Mouse (Mus musculus) intestine, embryonic 14.5 days (tissue): ENCODE measurements around the gene Strada. TPM values are rescaled to one million over a fixed set of nuclear protein-coding genes. Genes with fewer than 3 reads are reported as not detected.

Experiments
- ATAC-seq: fragments of 200-750 bp; cut with Nextera tagmentation; replicated peaks from 2 replicates; pipeline ENCODE4 v1.8.0; 2017; ENCODE audit warnings: low read depth, moderate number of reproducible peaks, moderate TSS enrichment, moderate library complexity; ENCODE audit not compliant: low FRiP score, low TSS enrichment
- DNase-seq: peaks from one replicate; pipeline ENCODE4 v3.0.0-alpha.2; 2018; ENCODE audit warnings: low spot score
- H3K27ac ChIP-seq: fragments of 300-500 bp; sonication (generic); 2 replicates; pipeline ENCODE4 v1.5.1; 2014; ENCODE audit warnings: low read depth, mild to moderate bottlenecking, control low read depth
- H3K27me3 ChIP-seq: fragments of 300-500 bp; sonication (generic); replicated peaks from 2 replicates; pipeline ENCODE4 v1.6.1; 2014; ENCODE audit warnings: low read length, control low read depth; ENCODE audit not compliant: control insufficient read depth, insufficient read depth
- H3K36me3 ChIP-seq: fragments of 300-500 bp; sonication (generic); 2 replicates; pipeline ENCODE4 v1.6.1; 2014; ENCODE audit warnings: low read length, control low read depth; ENCODE audit not compliant: control insufficient read depth, insufficient read depth
- H3K4me1 ChIP-seq: fragments of 300-500 bp; sonication (generic); replicated peaks from 2 replicates; pipeline ENCODE4 v1.6.1; 2014; ENCODE audit warnings: low read length, control low read depth, mixed read lengths; ENCODE audit not compliant: control insufficient read depth, insufficient read depth
- H3K4me2 ChIP-seq: fragments of 300-500 bp; sonication (generic); 2 replicates; pipeline ENCODE4 v1.6.1; 2014; ENCODE audit warnings: low read length
- H3K4me3 ChIP-seq: fragments of 300-500 bp; sonication (generic); 2 replicates; pipeline ENCODE4 v1.5.1; 2014; ENCODE audit warnings: low read depth, low read length, control low read depth, mixed read lengths
- H3K9ac ChIP-seq: fragments of 300-500 bp; sonication (generic); 2 replicates; pipeline ENCODE4 v1.6.1; 2014; ENCODE audit warnings: mild to moderate bottlenecking, low read length
- H3K9me3 ChIP-seq: fragments of 300-500 bp; sonication (generic); 2 replicates; pipeline ENCODE4 v1.6.1; 2016; ENCODE audit warnings: low read length, control low read depth; ENCODE audit not compliant: control insufficient read depth
- WGBS: fragments of 180-500 bp; shearing (Covaris S2); extraction: QIAGEN DNeasy Blood & Tissue Kit; methylation state at CpG from one replicate; pipeline ENCODE4 v1.1.7; 2014; 5-methylcytosine and 5-hydroxymethylcytosine counted together
- polyA plus RNA-seq: library from polyadenylated mRNA; unstranded; fragments of >200 nt; fragmentation: Nextera tagmentation; extraction: Ambion mirVana; gene quantifications from 2 replicates; pipeline ENCODE4 v1.2.1, GENCODE M21; 2014

Strada gene
- polyA plus RNA-seq, 1 experiment from 2014 or later: 20.6 TPM

DNA sequence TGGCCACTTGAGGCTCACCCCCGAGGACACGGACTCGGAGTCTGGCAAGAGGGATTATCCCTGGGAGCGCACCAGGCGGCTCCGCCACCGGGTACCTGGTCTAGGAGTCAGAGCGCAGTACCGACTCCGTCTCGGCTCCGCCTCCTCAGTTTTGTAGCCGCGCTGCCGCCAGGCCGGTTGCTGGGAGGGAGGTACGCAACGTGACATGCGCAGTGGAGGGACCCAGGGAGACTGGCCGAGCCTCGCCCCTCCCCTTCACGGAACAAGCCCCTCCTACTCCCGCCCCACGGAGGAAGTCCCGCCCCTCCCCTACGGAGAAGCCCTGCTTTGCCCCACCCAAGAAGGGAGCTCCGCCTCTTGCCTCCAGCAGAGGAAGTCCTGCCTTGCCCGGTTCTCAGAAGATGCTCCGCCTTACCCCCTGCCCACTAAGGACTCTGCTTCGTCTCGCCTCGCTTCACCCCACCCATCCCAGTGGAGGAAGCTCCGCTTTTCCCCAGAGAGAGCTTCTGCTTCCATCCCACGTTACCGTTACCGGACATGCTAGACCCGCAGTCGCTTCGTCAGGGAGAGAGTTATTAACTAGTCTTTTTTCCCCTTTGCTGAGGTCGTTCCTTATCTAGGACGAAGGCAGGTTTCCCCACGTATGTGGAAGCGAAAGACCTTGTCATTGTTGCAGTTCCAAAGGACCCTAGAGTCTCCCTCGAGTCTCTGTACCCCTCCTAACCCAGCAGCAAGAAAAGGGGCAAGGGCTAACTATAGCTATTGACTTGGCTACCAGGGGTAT, 8.4 kb downstream of the Strada start:
- H3K36me3 ChIP-seq: peaks cover 23% of the 10 kb centered on the region
- H3K4me2 ChIP-seq: peak overlapping the region; percentile 61
- H3K9me3 ChIP-seq: no peaks in the 10 kb centered on the region
- WGBS: under 1% methylated on average over 43 of the region's 44 CpGs
- peaks cover 5% of the 10 kb centered on the region for H3K4me1 ChIP-seq
- H3K27me3 ChIP-seq: no peaks in the 10 kb centered on the region
- H3K9ac ChIP-seq: peak overlapping the region; percentile 64
- H3K27ac ChIP-seq: peak overlapping the region; percentile 81
- H3K4me3 ChIP-seq: peak overlapping the region; percentile 78
- ATAC-seq (peak; percentile 96), DNase-seq (peak; percentile 99)

DNA sequence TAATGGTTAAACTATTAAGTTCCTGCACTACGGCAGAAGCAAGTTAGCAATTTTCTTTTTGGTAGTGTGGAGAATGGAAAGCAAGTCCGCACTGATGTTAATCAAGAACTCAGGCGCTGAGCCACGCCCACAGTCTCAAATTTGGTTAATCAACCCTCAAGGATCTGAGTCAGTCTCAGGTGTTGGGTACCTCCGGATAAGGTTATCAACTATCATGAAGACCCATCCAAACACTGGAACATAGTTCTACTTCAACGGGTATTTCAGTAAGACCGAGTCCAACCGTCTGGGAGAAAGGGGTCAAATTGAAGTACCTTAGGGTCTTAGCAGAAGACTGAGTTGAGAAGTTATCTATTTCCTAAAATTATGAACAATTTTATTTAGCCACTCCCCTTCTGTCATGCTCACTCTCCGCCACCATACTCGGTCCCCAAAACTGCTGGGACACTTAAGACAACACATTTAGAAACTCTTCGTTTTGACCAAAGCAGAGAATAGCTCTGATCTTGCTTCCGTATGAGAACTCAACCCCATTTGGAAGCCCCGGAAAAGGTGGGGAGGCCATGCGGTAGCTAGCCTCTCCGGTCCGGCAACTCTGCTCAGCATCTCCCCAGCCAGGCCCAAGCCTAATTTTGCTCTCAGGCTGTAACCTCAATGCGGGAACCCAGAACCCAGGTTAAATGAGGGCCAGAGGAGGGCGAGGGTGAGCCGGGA, 9.2 kb downstream of the Strada start:
- Histone ChIP-seq H3K27me3 (no peaks in the 10 kb centered on the region), H3K9me3 (no peaks in the 10 kb centered on the region), H3K27ac (peak overlapping the region; percentile 77), H3K4me1 (peaks cover 5% of the 10 kb centered on the region), H3K36me3 (peaks cover 16% of the 10 kb centered on the region), H3K4me3 (peak overlapping the region; percentile 78), H3K4me2 (peak overlapping the region; percentile 61), H3K9ac (peak overlapping the region; percentile 64)
- WGBS: 9% methylated on average over 19 of the region's 19 CpGs
- no peak for DNase-seq
- ATAC-seq: no peak; the same call in 1 of the 2 replicates

DNA sequence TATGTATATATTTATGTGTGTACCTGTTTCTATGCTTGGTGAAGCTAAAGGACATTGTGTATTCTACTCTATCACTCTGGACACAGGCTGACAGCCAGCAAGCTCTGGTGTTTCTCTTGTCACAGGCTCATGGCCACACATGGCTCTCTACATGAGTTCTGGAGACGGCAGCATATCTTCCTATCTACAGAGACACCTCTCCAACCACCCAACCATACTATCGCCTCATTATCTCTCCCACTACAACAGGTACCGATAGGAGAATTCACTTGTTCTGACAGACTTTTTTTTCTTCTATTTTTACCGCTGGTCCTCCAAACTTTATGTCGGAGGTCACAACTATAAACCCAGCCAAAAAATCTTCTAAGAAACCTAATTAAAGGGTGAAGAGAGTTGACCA, 9.7 kb downstream of the Strada start:
- DNase-seq (no peak), ATAC-seq (no peak)
- H3K4me1 ChIP-seq: peaks cover 5% of the 10 kb centered on the region
- H3K27me3 ChIP-seq: no peaks in the 10 kb centered on the region
- no peaks in the 10 kb centered on the region for H3K9me3 ChIP-seq
- H3K4me3 ChIP-seq: peak overlapping the region; percentile 78
- H3K9ac ChIP-seq: peak overlapping the region; percentile 64; the same call in 1 of the 2 replicates
- 0 out of 2 replicates have a peak, but pooled peaks cover 10% of the 10 kb centered on the region for H3K36me3 ChIP-seq
- H3K4me2 ChIP-seq: peak overlapping the region; percentile 61
- 80% methylated on average over 5 of the region's 5 CpGs for WGBS
- no peak overlapping the region for H3K27ac ChIP-seq

DNA sequence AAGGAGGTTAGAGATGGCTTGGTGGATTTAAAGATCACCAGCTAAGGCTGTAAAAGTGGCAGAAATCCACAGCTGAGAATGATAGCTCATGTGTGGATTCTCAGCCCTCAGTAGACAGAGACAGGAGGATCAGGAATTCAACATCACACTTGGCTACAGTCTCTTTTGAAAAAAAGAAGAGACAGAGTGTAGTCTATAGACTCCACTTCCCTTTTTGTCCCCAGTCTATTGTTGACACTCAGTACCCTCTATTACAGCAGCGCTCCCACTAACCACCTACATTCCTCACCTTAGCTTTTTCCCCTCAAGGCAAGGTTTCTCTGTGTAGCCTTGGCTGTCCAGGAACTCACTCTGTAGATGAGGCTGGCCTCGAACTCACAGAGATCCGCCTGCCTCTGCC, 10.3 kb downstream of the Strada start:
- ATAC-seq (no peak), DNase-seq (no peak)
- Histone ChIP-seq H3K27me3 (no peaks in the 10 kb centered on the region), H3K36me3 (0 out of 2 replicates have a peak, but pooled peaks cover 9% of the 10 kb centered on the region), H3K4me3 (no peak overlapping the region), H3K4me1 (peaks cover 5% of the 10 kb centered on the region), H3K9ac (no peak overlapping the region), H3K9me3 (no peaks in the 10 kb centered on the region), H3K4me2 (no peak overlapping the region), H3K27ac (no peak overlapping the region)
- 96% methylated on average over 3 of the region's 3 CpGs for WGBS

DNA sequence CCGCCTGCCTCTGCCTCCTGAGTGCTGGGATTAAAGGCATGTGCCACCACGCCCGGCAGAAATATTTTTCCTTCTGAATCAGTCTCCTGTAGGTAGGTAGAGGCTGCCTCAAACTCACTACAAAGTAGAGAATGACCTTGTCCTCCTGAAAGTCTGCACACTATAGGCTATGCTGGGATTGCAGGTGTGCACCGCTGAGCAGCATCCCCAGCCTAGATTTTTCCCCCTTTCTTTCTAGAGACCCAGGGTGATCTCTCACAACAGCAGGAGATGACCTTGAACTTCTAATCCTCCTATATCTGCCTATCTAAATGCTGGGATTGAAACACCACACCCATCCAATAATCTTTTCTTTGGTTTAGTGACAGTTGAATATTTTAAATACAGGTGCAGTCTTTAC, 14.6 kb downstream of the Strada start:
- Histone ChIP-seq H3K27ac (no peak overlapping the region), H3K27me3 (no peaks in the 10 kb centered on the region), H3K4me1 (peaks cover 1% of the 10 kb centered on the region; the same call in 1 of the 2 replicates), H3K9ac (no peak overlapping the region), H3K4me3 (no peak overlapping the region), H3K9me3 (no peaks in the 10 kb centered on the region), H3K36me3 (0 out of 2 replicates have a peak, but pooled peaks cover 15% of the 10 kb centered on the region), H3K4me2 (no peak overlapping the region)
- ATAC-seq (no peak), DNase-seq (no peak)
- 97% methylated on average over 4 of the region's 4 CpGs for WGBS

DNA sequence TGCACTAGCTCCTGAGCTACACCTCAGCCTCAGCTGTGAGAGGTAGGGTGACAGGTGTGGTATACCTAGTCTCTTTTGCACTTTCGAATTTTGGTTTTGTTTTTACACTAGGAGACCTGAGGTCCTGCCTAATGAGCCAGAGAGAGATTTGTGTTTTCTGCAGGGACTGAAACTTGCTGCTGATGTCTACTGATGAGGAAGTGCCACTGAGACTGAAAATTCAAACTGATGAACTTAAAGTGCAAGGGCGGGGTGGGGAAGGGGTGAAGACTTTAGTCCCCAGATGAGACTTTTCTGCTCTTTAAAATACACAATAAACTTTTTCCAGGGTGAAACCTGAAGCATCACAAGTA, 21.5 kb downstream of the Strada start:
- H3K36me3 ChIP-seq: 0 out of 2 replicates have a peak, but pooled peaks cover 4% of the 10 kb centered on the region
- no peak for ATAC-seq
- H3K27me3 ChIP-seq: no peaks in the 10 kb centered on the region
- H3K9me3 ChIP-seq: no peaks in the 10 kb centered on the region
- H3K4me2 ChIP-seq: no peak overlapping the region
- H3K27ac ChIP-seq: no peak overlapping the region
- no peak overlapping the region for H3K9ac ChIP-seq
- 94% methylated on average over 2 of the region's 2 CpGs for WGBS
- H3K4me3 ChIP-seq: no peak overlapping the region
- no peaks in the 10 kb centered on the region for H3K4me1 ChIP-seq
- DNase-seq: no peak

DNA sequence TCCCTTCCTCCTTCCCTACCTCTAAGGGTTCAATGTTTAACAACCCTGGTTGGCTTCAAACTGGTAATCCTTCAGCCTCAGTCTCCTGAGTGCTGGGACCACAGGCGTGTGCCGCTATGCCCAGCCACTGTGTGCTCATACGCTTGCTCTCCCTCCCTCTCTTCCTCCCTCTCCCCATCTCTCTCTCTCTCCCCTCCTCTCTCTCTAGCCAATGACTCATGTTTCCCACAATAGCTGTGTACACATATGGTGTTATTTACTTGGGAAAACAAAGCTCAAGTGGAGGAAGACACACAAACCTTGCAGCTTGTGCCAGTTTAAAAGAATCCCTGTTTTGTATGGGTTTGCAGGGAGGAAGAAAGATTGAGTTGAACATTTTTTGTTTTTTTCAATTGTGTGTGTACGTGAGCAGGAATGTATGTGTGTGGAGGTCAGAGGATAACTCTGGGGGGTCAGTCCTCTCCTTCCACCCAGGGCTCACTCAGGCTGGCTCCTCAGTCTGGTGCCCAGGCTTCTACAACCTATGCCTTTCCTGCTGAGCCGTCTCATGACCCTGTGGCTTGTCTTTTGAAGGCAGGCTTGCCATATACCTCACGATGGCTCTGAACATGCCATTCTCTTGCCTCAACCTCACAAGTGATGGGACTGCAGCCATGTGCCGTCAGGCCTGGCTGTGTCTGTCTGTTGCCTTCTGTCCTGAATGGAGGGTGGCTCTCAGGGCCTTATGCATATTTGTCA, 22.1 kb downstream of the Strada start:
- Histone ChIP-seq H3K27ac (no peak overlapping the region), H3K27me3 (no peaks in the 10 kb centered on the region), H3K9ac (no peak overlapping the region), H3K4me2 (no peak overlapping the region), H3K4me1 (no peaks in the 10 kb centered on the region), H3K4me3 (no peak overlapping the region), H3K9me3 (no peaks in the 10 kb centered on the region), H3K36me3 (no peaks in the 10 kb centered on the region)
- DNase-seq (no peak), ATAC-seq (no peak)
- WGBS: 67% methylated on average over 7 of the region's 7 CpGs

GRCm38 (mm10) chr11:106178036-106178782, 23.8 kb downstream of the Strada start:
- no peaks in the 10 kb centered on the region for H3K36me3 ChIP-seq
- H3K27me3 ChIP-seq: no peaks in the 10 kb centered on the region
- no peak for DNase-seq
- no peaks in the 10 kb centered on the region for H3K9me3 ChIP-seq
- H3K4me1 ChIP-seq: no peaks in the 10 kb centered on the region
- H3K27ac ChIP-seq: no peak overlapping the region
- 73% methylated on average over 5 of the region's 5 CpGs for whole genome bisulfite sequencing
- no peak overlapping the region for H3K9ac ChIP-seq
- no peak for ATAC-seq
- H3K4me3 ChIP-seq: no peak overlapping the region
- no peak overlapping the region for H3K4me2 ChIP-seq
